Mouse (Mus musculus) adipose tissue, adult 10 weeks (tissue): Measurements from ENCODE around the gene Exosc5. TPM values are rescaled to one million over a fixed set of nuclear protein-coding genes. Genes with fewer than 3 reads are reported as not detected.

ENCODE experiments used
- polyA plus RNA-seq: library from polyadenylated mRNA; stranded (reverse); fragments of 350-450 nt; fragmentation: Illumina TruSeq; extraction: RNeasy Lipid Tissue Mini Kit (QIAGEN cat#74804); gene quantifications from one replicate; pipeline ENCODE4 v1.2.3, GENCODE M21; 2014; ENCODE audit warnings: low read depth, low replicate concordance

Gene Exosc5
- 43.5 TPM for polyA plus RNA-seq

DNA sequence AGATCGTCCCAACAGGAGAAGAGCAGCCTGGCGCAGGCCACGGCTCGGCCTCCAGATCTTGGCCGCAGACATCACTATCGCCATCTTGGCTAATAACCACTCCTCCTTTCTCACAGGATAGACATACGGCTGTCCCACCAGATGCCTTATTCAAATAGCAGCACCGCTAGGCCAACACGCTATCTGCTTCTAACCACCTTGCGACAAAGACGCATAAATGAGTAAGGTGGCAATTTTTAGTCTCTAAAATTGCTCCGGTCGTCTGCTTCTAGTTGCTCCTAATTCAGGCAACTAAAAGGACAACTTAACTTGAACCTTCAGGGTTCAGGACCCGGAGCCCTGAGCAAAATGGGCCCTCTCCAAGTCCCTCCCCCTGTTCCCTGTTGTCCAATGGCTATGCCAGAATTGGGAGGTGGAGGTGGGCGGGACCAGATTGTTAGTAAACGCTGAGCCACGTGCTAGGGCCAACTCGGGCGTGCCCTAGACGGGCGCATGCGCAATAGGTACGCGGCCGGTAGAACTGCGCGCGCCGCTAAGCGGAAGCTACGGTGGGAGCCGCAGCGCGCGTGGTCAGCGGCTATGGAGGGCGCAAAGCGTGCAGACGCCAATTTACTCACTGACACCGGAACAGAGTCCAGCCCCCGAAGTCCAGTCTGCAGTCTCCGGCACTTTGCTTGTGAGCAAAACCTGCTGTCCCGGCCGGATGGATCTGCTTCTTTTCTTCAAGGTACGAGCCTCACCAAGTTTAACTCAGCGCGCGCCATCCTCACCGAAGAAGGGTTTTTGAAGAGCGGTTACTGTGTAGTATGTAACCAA is at the start of gene Exosc5, which contains the start of gene Bckdha:
Gene Exosc5, plus strand, starts transcription at position 508 of the 816 bp plus-strand sequence.
Gene Bckdha, minus strand, starts transcription at position 325 of the 816 bp plus-strand sequence.

DNA sequence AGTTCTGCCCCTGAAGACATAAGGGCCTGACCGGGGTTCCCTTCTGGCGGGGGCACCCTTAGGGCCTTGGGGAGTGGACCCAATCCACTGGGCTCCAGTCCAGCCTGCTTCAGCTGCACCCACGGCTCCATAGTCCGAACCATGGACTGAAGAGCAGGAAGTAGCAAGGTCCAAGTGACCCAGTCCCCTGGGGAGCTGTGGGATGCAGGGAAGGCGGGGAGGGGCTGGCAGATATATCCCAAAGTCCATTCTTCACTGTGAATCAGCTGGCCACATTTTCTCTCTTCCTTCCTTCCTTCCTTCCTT is 43.3 kb upstream of the Exosc5 start, which contains the start of gene Erich4:
Gene Erich4, minus strand, starts transcription at position 187 of the 306 bp plus-strand sequence.

DNA sequence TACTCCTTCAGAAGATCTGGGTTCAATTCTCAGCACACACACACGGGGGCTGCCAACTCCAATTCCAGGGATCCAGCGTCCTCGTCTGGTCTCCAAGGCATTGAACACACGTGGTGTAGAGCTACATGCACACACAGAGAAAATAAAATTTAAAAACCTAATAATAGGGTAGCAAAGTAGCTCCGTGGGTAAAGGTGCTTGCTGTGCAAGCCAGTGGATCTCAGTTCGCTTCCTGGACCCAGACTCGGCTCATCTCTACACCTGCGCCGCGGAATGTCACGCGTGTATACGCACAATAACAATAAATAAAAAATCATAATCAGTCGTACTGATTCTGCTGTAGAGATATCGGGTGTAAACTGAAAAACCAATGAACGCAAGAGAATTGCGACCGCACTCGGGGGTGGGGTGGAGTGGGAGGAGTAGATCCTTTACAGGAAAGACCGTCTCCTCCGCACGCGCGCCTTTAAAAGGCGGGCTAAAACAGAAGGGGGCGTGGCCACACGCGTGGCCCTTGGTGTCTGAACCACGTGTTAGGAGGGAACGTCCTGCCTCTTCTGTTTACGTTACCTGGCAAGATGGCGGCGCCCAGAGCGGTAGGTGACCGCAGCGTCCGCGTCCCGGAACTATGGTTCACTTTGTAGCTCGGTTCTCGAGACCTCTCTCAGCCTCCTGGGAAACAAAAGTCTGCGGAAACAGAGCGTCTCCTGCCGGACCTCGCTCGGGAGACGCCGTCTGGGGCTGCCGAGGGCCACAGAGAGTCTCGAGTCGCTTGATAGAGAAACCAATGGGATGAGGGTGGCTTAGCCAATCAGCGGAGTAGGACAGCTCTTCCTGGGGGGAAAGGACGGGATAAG is 39.9 kb upstream of the Exosc5 start, which contains the start of gene Dmac2:
Gene Dmac2, plus strand, starts transcription at position 550 of the 857 bp plus-strand sequence.

DNA sequence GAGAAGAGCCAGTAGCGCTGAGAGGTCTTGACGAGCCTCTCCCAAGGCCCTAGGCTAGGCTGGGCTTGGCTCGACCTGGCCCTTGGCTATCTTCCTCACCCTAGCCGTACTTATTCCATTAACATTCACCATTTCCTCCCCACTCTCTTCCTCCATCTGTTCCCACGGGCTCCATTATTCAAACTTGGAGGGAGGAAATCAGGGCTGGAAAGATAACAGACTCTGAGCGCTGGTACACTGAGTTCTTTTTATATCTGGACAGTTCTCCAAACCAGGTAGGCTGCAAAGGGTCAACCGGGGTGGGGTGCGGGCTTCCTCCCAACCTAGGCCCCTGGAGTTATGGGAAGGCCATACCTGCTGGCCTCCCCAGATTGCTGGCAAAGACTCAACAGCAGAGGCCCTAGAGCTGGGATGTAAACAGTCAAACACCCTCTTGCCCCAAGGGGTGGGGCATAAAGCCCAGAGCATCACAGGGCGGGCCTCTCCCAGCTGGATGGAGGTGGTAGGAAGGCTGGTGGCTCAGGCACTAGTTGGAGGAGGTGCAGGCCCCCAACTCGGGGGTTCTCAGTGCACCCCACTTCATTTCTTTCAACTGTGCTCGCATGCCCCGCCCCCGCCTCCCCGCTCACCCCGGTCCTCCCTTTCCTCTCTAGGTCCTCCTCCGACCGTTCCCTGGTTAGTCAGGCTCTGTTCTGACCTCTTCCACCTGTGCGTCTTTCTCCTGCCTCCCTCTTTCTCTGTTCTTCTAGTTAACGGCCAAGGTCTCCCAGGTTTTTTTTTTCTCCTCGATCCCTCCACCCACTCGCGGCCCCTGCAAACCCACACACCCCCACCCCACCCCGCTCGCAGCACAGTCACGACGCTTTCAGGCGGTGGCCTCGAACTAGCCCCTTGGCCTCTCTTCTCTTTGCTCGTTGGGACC is 32.2 kb upstream of the Exosc5 start, which contains the start of gene B3gnt8:
Gene B3gnt8, plus strand, starts transcription at position 146 of the 922 bp plus-strand sequence.

DNA sequence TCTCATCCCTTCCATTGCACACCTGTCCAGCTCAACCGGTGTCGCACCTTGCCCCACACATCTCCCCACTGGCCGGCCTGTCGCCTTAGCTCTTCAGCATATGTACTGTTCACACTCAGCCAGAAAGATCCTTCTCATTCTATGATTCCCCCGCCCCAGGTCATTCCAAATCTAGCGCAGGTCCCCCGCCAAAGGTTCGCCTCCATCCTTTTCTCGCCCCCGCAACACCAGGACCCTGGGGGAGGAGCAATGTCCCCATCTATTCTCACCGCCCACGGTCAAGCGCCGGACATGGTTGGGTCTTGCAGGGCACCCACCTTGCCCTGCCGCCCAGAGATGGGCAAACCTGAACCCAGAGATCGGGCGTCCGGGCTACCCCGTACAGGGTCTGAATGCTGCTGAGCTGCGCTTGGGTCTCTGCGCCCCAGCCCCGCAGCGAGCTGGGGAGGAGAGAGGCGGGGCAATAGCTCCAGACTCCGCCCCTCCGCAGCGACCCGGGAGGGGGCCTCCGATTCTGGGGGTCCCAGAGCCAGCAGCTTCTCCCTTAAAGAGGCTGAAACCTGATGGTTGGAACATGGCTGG is 15.8 kb downstream of the Exosc5 start, which contains the start of gene Tmem91:
Gene Tmem91, minus strand, starts transcription at position 448 of the 582 bp plus-strand sequence.

DNA sequence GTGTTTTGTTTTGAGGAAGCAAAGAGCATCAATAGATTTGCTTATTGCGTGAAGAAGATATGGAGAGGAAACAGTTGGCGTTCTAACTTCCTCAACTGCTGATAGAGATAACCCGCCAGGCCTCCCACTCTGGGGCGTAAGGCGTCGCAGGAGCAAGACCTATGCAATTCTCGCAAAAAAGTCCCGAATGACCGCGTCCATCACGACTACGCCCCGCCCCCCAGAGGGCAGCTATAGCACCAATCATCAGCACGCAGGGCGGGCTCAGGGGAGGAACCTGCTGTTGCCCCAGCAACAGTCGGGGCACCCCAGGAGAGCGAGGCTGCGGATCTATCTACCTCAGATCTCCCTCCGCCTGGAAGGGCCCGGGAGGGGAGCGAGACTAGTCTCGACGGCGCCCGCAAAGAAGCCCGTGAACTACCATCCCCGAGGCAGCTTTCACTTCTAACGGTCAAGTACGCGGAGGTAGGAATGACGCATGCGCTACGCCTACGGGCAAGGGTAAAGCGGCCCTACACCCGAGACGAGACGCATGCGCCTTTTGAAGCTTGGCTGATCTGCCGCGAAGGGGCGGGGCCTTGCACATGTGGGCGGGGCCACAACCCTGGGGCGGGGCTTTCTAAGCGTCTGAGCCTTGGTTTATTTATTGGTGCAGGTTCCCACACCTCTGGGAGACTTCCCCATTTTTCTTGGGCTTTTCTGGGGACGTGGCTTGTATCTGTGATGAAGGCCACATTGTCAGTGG is 21.7 kb downstream of the Exosc5 start, which contains the start of gene B9d2:
Gene B9d2, plus strand, starts transcription at position 267 of the 745 bp plus-strand sequence.

DNA sequence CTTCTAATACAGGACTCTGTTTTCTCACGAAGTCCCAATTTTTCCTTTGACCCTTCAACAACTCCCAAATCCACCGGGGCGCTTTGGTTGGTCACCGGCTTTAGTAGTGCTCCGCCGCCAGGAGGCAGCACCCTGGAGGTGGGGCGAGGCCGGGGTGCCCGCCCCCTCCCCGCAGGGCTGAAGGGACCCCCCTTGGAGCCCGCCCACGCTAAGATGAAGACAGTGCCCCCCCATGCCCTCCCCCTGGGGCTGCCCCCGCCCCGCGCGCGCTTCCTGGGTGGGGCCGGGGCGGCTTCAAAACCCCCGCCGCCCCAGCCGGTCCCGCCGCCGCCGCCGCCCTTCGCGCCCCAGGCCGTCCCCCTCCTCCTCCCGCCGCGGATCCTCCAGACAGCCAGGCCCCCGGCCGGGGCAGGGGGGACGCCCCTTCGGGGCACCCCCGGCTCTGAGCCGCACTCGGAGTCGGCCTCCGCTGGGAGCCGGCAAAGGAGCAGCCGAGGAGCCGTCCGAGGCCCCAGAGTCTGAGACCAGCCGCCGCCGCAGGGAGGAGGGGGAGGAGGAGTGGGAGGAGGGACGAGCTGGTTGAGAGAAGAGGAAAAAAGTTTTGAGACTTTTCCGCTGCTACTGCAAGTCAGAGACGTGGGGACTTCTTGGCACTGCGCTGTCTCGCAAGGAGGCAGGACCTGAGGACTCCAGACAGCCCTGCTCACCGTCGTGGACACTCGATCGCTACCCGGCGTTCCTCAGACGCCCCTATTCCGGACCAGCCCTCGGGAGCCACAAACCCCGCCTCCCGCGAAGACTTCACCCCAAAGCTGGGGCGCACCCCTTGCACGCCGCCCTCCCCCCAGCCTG is 27.9 kb downstream of the Exosc5 start, which contains the start of gene Tgfb1:
Gene Tgfb1, plus strand, starts transcription at position 323 of the 852 bp plus-strand sequence.

DNA sequence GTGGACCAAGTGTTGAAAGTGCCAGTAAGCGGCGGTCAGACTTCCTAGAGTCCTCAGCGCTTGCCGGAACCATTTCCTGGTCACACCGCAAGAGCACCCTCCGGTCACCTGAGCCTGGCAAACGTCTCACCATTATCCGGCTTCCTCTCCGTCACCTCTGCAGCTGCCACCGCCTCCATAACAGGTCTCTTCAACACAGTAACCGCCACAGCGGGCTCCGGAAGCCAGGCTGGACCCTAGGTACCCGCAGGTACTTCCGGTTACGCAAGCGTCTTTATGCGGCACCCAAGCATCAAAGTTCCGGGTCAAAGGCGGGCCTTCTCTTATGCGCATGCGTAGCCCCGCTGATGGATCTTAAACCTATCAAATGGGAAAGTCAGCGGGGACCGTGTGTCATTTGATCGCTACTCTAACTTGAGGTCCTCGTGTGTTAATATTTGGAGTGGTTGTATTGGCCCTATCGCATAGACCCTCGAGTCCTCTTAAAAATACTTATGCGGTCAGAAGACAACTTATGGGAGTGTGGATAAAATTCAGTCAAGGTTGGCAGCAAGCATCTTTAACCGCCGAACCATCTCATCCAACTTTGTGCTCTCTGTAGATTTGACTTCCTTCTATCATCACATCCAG is 59.9 kb downstream of the Exosc5 start, which contains the start of gene Ccdc97:
Gene Ccdc97, minus strand, starts transcription at position 301 of the 630 bp plus-strand sequence.

Other genes starting within 250 kb of the Exosc5 start
- not detected for gene Cxcl17, start 246.3 kb upstream of the Exosc5 start, polyA plus RNA-seq
- 10.2 TPM for gene Ceacam1, start 181.6 kb upstream of the Exosc5 start, polyA plus RNA-seq
- gene Ceacam2, start 119.3 kb upstream of the Exosc5 start, polyA plus RNA-seq, result 1.3 TPM
- gene Erich4, start 43.3 kb upstream of the Exosc5 start, polyA plus RNA-seq, result 2.2 TPM
- 31.3 TPM for gene Dmac2, start 39.8 kb upstream of the Exosc5 start, polyA plus RNA-seq
- 6.2 TPM for gene B3gnt8, start 32.5 kb upstream of the Exosc5 start, polyA plus RNA-seq
- gene Bckdha, start 183 bp upstream of the Exosc5 start, polyA plus RNA-seq, result 101 TPM
- 3.0 TPM for gene Tmem91, start 16.0 kb downstream of the Exosc5 start, polyA plus RNA-seq
- 18.2 TPM for gene B9d2, start 21.6 kb downstream of the Exosc5 start, polyA plus RNA-seq
- gene Tgfb1, start 27.8 kb downstream of the Exosc5 start, polyA plus RNA-seq, result 42.2 TPM
- 36.5 TPM for gene Ccdc97, start 59.9 kb downstream of the Exosc5 start, polyA plus RNA-seq
- gene Hnrnpul1, start 95.6 kb downstream of the Exosc5 start, polyA plus RNA-seq, result 94.4 TPM
- 59.2 TPM for gene Axl, start 129.5 kb downstream of the Exosc5 start, polyA plus RNA-seq
- 4.4 TPM for gene Cyp2s1, start 157.7 kb downstream of the Exosc5 start, polyA plus RNA-seq
- gene Cyp2b10, start 238.5 kb downstream of the Exosc5 start, polyA plus RNA-seq, result 0.62 TPM